Mouse (Mus musculus) liver, adult 2 months (tissue): ENCODE measurements around the gene Cyp4f14. TPM values are rescaled to one million over a fixed set of nuclear protein-coding genes. Genes with fewer than 3 reads are reported as not detected.

Source experiments
- DNase-seq: peaks from one replicate; pipeline ENCODE4 v3.0.0-alpha.2; 2011; ENCODE audit warnings: low read depth, low spot score; ENCODE audit errors: extremely low read depth
- H3K27ac ChIP-seq: fragments of 200-500 bp; replicated peaks from 2 replicates; pipeline ENCODE4 v1.5.1; 2012; ENCODE audit warnings: low read depth, mild to moderate bottlenecking, control low read depth, inconsistent platforms, low read length; ENCODE audit not compliant: insufficient read depth
- H3K27me3 ChIP-seq: fragments of 200-500 bp; 2 replicates; pipeline ENCODE4 v1.6.1; 2012; ENCODE audit warnings: mild to moderate bottlenecking, moderate library complexity, low read length, inconsistent platforms; ENCODE audit not compliant: control insufficient read depth, insufficient read depth
- H3K36me3 ChIP-seq: fragments of 200-500 bp; 2 replicates; pipeline ENCODE4 v1.6.1; 2012; ENCODE audit warnings: low read length, inconsistent platforms; ENCODE audit not compliant: control insufficient read depth, insufficient read depth
- H3K4me1 ChIP-seq: fragments of 200-500 bp; 2 replicates; pipeline ENCODE4 v1.6.1; 2011; ENCODE audit warnings: low read length; ENCODE audit not compliant: control insufficient read depth, insufficient read depth
- H3K4me3 ChIP-seq: fragments of 200-500 bp; 2 replicates; pipeline ENCODE4 v1.5.1; 2011; ENCODE audit warnings: low read depth, mild to moderate bottlenecking, control low read depth, low read length, moderate library complexity; ENCODE audit not compliant: insufficient read depth
- H3K79me2 ChIP-seq: fragments of 200-500 bp; 2 replicates; pipeline ENCODE4 v1.6.1; 2012; ENCODE audit warnings: inconsistent platforms, mild to moderate bottlenecking, low read length, moderate library complexity; ENCODE audit not compliant: control insufficient read depth, insufficient read depth
- H3K9ac ChIP-seq: fragments of 200-500 bp; 2 replicates; pipeline ENCODE4 v1.6.1; 2012; ENCODE audit warnings: low read depth, mild to moderate bottlenecking, control low read depth, inconsistent platforms, low read length
- CTCF ChIP-seq: fragments of 200-500 bp; IDR thresholded peaks from 2 replicates; pipeline ENCODE4 v1.5.1; 2011; ENCODE audit warnings: low read depth, low read length, control low read depth
- POLR2A ChIP-seq: fragments of 200-500 bp; IDR thresholded peaks from 2 replicates; pipeline ENCODE4 v1.6.1; 2011; ENCODE audit warnings: low read length, control low read depth; ENCODE audit not compliant: insufficient read depth; ENCODE audit errors: extremely low read depth
- WGBS: fragments of 180-500 bp; shearing (Covaris S2); methylation state at CpG from one replicate; pipeline ENCODE4 v1.1.7; 2018; 5-methylcytosine and 5-hydroxymethylcytosine counted together
- polyA plus RNA-seq: library from polyadenylated mRNA; depleted of rRNA; stranded (reverse); fragments of >200 nt; gene quantifications from 2 replicates; pipeline ENCODE4 v1.2.3, GENCODE M21; 2012; rRNA removed
- total RNA-seq: library from RNA; depleted of rRNA; stranded (reverse); fragments of >200 nt; gene quantifications from 2 replicates; pipeline ENCODE4 v1.2.3, GENCODE M21; 2014; rRNA removed

The Cyp4f14 gene
- total RNA-seq (332 and 362 TPM in 2 replicates), polyA plus RNA-seq (529 and 597 TPM in 2 replicates)

DNA sequence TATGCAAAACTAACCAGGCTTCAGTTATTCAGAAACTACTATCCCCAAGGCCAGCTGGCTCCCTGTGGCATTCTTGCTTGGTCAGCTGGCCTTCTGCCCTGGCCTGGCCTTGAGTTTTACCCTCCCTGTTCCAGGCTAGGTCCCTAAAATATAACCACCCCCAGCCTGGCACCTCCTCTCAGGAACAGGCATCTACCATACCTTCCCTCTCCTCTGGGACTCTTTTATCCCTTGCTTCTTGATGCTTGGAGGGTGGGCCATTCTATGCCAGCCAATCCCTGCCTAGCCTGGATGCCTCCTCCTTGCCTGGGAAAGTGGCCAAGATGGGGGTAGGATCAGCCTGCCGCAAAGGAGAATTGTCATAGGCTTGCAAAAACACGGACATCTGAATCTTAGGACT lies at the start of gene Cyp4f14:
Gene Cyp4f14 (minus strand): TSS at position 212 of the 400 bp plus-strand sequence.
- 17% methylated on average over 2 of the region's 2 CpGs for WGBS
- H3K9ac ChIP-seq = peak within 1 kb of the TSS; percentile 85
- peak; percentile 96 for DNase-seq

DNA sequence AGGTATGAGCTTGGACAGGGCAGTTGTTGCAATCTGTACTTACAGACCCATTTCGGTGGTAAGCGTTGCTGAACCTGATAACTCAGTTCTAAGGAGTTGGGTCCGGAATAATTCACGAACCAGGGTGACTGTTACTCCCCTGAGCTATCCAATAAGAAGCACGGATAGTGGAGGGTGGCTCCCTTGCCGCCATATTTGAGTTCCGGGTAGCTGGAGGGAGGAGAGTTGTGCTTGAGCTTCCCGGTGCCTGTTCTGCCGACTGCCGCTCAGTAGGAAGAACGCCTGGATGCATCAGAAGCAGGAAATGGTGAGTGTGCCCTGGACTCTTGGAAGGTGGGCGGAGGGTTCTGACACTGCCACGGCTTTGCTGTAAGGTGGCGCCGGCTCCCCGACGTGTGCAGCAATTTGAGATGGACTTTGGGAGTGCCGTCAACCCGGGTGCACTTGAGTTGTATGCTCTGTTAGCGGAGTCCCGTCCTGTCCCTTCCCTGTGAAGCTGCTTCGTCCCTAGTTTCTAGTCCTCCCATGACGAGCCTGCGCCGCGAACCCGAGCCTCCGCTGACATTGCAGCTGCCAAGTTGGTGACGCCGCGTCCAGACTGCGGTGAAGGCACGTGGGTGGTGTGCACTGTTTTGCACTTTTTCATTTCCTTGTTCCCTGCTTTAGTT lies 48.6 kb upstream of the Cyp4f14 start, which contains the start of gene Zfp472:
Gene Zfp472 (plus strand): TSS at position 192 of the 668 bp plus-strand sequence.
- H3K79me2 ChIP-seq = peaks cover 13% of the 10 kb centered on the region
- H3K27me3 ChIP-seq = no peaks in the 10 kb centered on the region
- peaks cover 8% of the 10 kb centered on the region for H3K4me1 ChIP-seq
- TF ChIP-seq POLR2A (0 out of 2 replicates have a peak, but pooled peaks have one; percentile 27), CTCF (no peak)
- peak; percentile 90 for DNase-seq
- H3K9ac ChIP-seq = peak within 1 kb of the TSS; percentile 80
- H3K27ac ChIP-seq = peak within 1 kb of the TSS; percentile 68
- H3K4me3 ChIP-seq = peak within 1 kb of the TSS; percentile 95
- under 1% methylated on average over 33 of the region's 33 CpGs for WGBS
- H3K36me3 ChIP-seq = no peaks in the 10 kb centered on the region

More for the DNA sequence above, at the start of gene Cyp4f14:
- Histone ChIP-seq H3K27me3 (no peaks in the 10 kb centered on the region), H3K27ac (peak within 1 kb of the TSS; percentile 95), H3K4me1 (peaks cover 28% of the 10 kb centered on the region), H3K4me3 (peak within 1 kb of the TSS; percentile 65), H3K36me3 (peaks cover 8% of the 10 kb centered on the region), H3K79me2 (peaks cover 10% of the 10 kb centered on the region; the same call in 1 of the 2 replicates)
- no peak for TF ChIP-seq POLR2A
- no peak for TF ChIP-seq CTCF

DNA sequence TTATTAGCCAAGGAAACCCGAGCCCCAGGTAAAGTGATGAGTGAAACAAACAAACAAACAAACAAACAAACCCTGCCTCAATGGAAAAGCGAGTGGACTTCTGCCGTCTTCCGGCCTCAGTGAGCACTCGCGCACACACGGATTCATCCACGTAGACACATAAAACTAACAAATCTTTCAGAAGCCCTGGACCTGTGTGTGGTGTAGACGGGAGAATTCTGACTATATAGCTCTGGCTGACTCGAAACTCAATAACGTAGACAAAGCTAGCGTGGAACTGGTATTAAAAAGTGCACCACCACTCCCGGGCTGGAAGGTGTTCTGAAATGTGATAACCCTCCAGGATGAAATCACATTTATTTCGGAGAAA lies 48.1 kb upstream of the Cyp4f14 start:
- H3K27me3 ChIP-seq = no peaks in the 10 kb centered on the region
- H3K4me3 ChIP-seq = peak overlapping the region; percentile 95
- H3K79me2 ChIP-seq = peaks cover 13% of the 10 kb centered on the region
- under 1% methylated on average over 14 of the region's 14 CpGs for WGBS
- no peaks in the 10 kb centered on the region for H3K36me3 ChIP-seq
- TF ChIP-seq POLR2A = no peak
- peak overlapping the region; percentile 73 for H3K9ac ChIP-seq
- peaks cover 8% of the 10 kb centered on the region for H3K4me1 ChIP-seq
- DNase-seq = no peak
- H3K27ac ChIP-seq = peak overlapping the region; percentile 68

GRCm38 (mm10) chr17:32951441-32951840 lies 34.3 kb upstream of the Cyp4f14 start:
- TF ChIP-seq CTCF (peak; percentile 97), POLR2A (no peak)
- Histone ChIP-seq H3K27ac (no peak overlapping the region), H3K27me3 (no peaks in the 10 kb centered on the region), H3K4me3 (no peak overlapping the region), H3K36me3 (no peaks in the 10 kb centered on the region), H3K4me1 (peaks cover 6% of the 10 kb centered on the region), H3K9ac (no peak overlapping the region), H3K79me2 (peaks cover 5% of the 10 kb centered on the region)
- DNase-seq = peak; percentile 54
- WGBS = 23% methylated on average over 16 of the region's 16 CpGs

GRCm38 (mm10) chr17:32951006-32951405 lies 33.9 kb upstream of the Cyp4f14 start:
- Histone ChIP-seq H3K36me3 (no peaks in the 10 kb centered on the region), H3K79me2 (peaks cover 9% of the 10 kb centered on the region), H3K27me3 (no peaks in the 10 kb centered on the region), H3K4me1 (peaks cover 10% of the 10 kb centered on the region), H3K4me3 (no peak overlapping the region), H3K27ac (no peak overlapping the region), H3K9ac (no peak overlapping the region)
- WGBS = 77% methylated on average over 11 of the region's 11 CpGs
- no peak for DNase-seq
- TF ChIP-seq POLR2A (no peak), CTCF (no peak)

DNA sequence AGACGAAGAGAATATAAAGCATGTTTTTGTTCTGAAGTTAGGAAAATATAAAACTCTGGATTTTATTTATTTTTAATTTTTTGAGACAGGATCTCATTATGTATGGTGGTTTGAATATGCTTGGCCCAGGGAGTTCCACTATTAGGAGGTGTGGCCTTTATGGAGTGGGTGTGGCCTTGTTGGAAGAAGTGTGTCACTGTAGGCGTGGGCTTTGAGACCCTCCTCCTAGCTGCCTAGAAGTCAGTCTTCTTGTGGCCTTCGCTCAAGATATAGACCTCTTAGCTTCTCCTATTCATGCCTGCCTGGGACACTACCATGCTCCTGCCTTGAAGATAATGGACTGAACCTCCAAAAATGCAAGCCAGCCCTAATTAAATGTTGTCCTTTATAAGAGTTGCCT lies 33.0 kb upstream of the Cyp4f14 start:
- no peak overlapping the region for H3K27ac ChIP-seq
- H3K9ac ChIP-seq = no peak overlapping the region
- no peak for TF ChIP-seq POLR2A
- TF ChIP-seq CTCF = no peak
- 94% methylated on average over 3 of the region's 3 CpGs for WGBS
- H3K27me3 ChIP-seq = no peaks in the 10 kb centered on the region
- no peak overlapping the region for H3K4me3 ChIP-seq
- H3K79me2 ChIP-seq = peaks cover 15% of the 10 kb centered on the region
- peaks cover 12% of the 10 kb centered on the region for H3K4me1 ChIP-seq
- H3K36me3 ChIP-seq = no peaks in the 10 kb centered on the region; the same call in 1 of the 2 replicates
- no peak for DNase-seq
